Mouse (Mus musculus): ENCODE measurements around the gene Endog. TPM values are rescaled to one million over a fixed set of nuclear protein-coding genes. Genes with fewer than 3 reads are reported as not detected.
"Not testable (repeated sequence)": the region's sequence is repeated elsewhere in the genome, so short reads cannot be mapped to it uniquely, and the experiment has no call there.

Endog gene
- polyA plus RNA-seq, 1 experiment from 2014 or later: 35.3 TPM

GRCm38 (mm10) chr2:30134928-30135620 lies 36.2 kb upstream of the Endog start:
- no peaks in the 10 kb centered on the region for H3K9me3 ChIP-seq (ENCODE audit: control insufficient read depth, low read length)
- WGBS: 50% methylated on average over 10 of the region's 10 CpGs
- ATAC-seq (ENCODE audit: low FRiP score, low TSS enrichment) (no peak), DNase-seq (ENCODE audit: low spot score) (no peak)
- peak overlapping the region; percentile 87 for H3K4me3 ChIP-seq (ENCODE audit: low read depth, low read length)
- no peak for TF ChIP-seq CTCF (IDR thresholded peaks at IDR 0.05; ENCODE audit: low read depth)
- no peak for TF ChIP-seq EP300 (optimal IDR thresholded peaks at IDR 0.05)
- peaks cover 7% of the 10 kb centered on the region for H3K4me1 ChIP-seq (replicated peaks; ENCODE audit: control insufficient read depth, insufficient read depth)
- H3K36me3 ChIP-seq (ENCODE audit: control insufficient read depth, insufficient read depth, low read length): peaks cover 4% of the 10 kb centered on the region; the same call in 1 of the 2 replicates
- H3K27ac ChIP-seq (replicated peaks): peak overlapping the region; percentile 88
- peak overlapping the region; percentile 85 for H3K4me2 ChIP-seq (replicated peaks; ENCODE audit: low read depth)
- peak overlapping the region; percentile 84 for H3K9ac ChIP-seq (ENCODE audit: low read length)
- H3K27me3 ChIP-seq (ENCODE audit: control insufficient read depth, insufficient read depth, low read length): no peaks in the 10 kb centered on the region

- ATAC-seq (ENCODE audit: low FRiP score, low TSS enrichment): no peak
- Histone ChIP-seq H3K9ac (ENCODE audit: low read length) (no peak overlapping the region), H3K9me3 (ENCODE audit: control insufficient read depth, low read length) (no peaks in the 10 kb centered on the region), H3K36me3 (ENCODE audit: control insufficient read depth, insufficient read depth, low read length) (peaks cover 15% of the 10 kb centered on the region), H3K27me3 (ENCODE audit: control insufficient read depth, insufficient read depth, low read length) (no peaks in the 10 kb centered on the region), H3K4me1 (replicated peaks; ENCODE audit: control insufficient read depth, insufficient read depth) (peaks cover 7% of the 10 kb centered on the region), H3K4me3 (ENCODE audit: low read depth, low read length) (no peak overlapping the region), H3K4me2 (replicated peaks; ENCODE audit: low read depth) (no peak overlapping the region), H3K27ac (replicated peaks) (no peak overlapping the region)
- no peak for DNase-seq (ENCODE audit: low spot score)
- 69% methylated on average over 10 of the region's 10 CpGs for WGBS
- no peak for TF ChIP-seq CTCF (IDR thresholded peaks at IDR 0.05; ENCODE audit: low read depth)
- no peak for TF ChIP-seq EP300 (optimal IDR thresholded peaks at IDR 0.05)
These were observed 34.8 kb upstream of the Endog start for GRCm38 (mm10) chr2:30136458-30136857.

GRCm38 (mm10) chr2:30140021-30140420 lies 31.3 kb upstream of the Endog start:
- not testable (repeated sequence) for DNase-seq (ENCODE audit: low spot score); H3K27me3 ChIP-seq (ENCODE audit: control insufficient read depth, insufficient read depth, low read length); H3K27ac ChIP-seq (replicated peaks); H3K9ac ChIP-seq (ENCODE audit: low read length); ATAC-seq (ENCODE audit: low FRiP score, low TSS enrichment); H3K4me2 ChIP-seq (replicated peaks; ENCODE audit: low read depth); H3K4me1 ChIP-seq (replicated peaks; ENCODE audit: control insufficient read depth, insufficient read depth); H3K4me3 ChIP-seq (ENCODE audit: low read depth, low read length); H3K9me3 ChIP-seq (ENCODE audit: control insufficient read depth, low read length)
- WGBS: 85% methylated on average over 4 of the region's 4 CpGs
- H3K36me3 ChIP-seq (ENCODE audit: control insufficient read depth, insufficient read depth, low read length): peaks cover 31% of the 10 kb centered on the region

GRCm38 (mm10) chr2:30144436-30144835 lies 26.9 kb upstream of the Endog start:
- H3K4me1 ChIP-seq (replicated peaks; ENCODE audit: control insufficient read depth, insufficient read depth): no peaks in the 10 kb centered on the region
- H3K27me3 ChIP-seq (ENCODE audit: control insufficient read depth, insufficient read depth, low read length): no peaks in the 10 kb centered on the region
- no peak overlapping the region for H3K4me2 ChIP-seq (replicated peaks; ENCODE audit: low read depth)
- ATAC-seq (ENCODE audit: low FRiP score, low TSS enrichment) (no peak), DNase-seq (ENCODE audit: low spot score) (no peak)
- H3K4me3 ChIP-seq (ENCODE audit: low read depth, low read length): no peak overlapping the region
- TF ChIP-seq CTCF (IDR thresholded peaks at IDR 0.05; ENCODE audit: low read depth) (no peak), EP300 (optimal IDR thresholded peaks at IDR 0.05) (no peak)
- WGBS: 96% methylated on average over 4 of the region's 4 CpGs
- no peak overlapping the region for H3K27ac ChIP-seq (replicated peaks)
- H3K9me3 ChIP-seq (ENCODE audit: control insufficient read depth, low read length): no peaks in the 10 kb centered on the region
- no peak overlapping the region for H3K9ac ChIP-seq (ENCODE audit: low read length)
- H3K36me3 ChIP-seq (ENCODE audit: control insufficient read depth, insufficient read depth, low read length): peaks cover 53% of the 10 kb centered on the region

- no peaks in the 10 kb centered on the region for H3K27me3 ChIP-seq (ENCODE audit: control insufficient read depth, insufficient read depth, low read length)
- H3K4me3 ChIP-seq (ENCODE audit: low read depth, low read length): no peak overlapping the region
- WGBS: 73% methylated on average over 4 of the region's 4 CpGs
- TF ChIP-seq EP300 (optimal IDR thresholded peaks at IDR 0.05) (no peak), CTCF (IDR thresholded peaks at IDR 0.05; ENCODE audit: low read depth) (no peak)
- H3K9me3 ChIP-seq (ENCODE audit: control insufficient read depth, low read length): no peaks in the 10 kb centered on the region
- DNase-seq (ENCODE audit: low spot score) (no peak), ATAC-seq (ENCODE audit: low FRiP score, low TSS enrichment) (no peak)
- no peaks in the 10 kb centered on the region for H3K4me1 ChIP-seq (replicated peaks; ENCODE audit: control insufficient read depth, insufficient read depth)
- no peak overlapping the region for H3K4me2 ChIP-seq (replicated peaks; ENCODE audit: low read depth)
- H3K36me3 ChIP-seq (ENCODE audit: control insufficient read depth, insufficient read depth, low read length): peaks cover 42% of the 10 kb centered on the region
- no peak overlapping the region for H3K27ac ChIP-seq (replicated peaks)
- H3K9ac ChIP-seq (ENCODE audit: low read length): no peak overlapping the region
These were observed 23.8 kb upstream of the Endog start for GRCm38 (mm10) chr2:30147466-30147865.

- no peak for ATAC-seq (ENCODE audit: low FRiP score, low TSS enrichment)
- 73% methylated on average over 11 of the region's 11 CpGs for WGBS
- H3K4me1 ChIP-seq (replicated peaks; ENCODE audit: control insufficient read depth, insufficient read depth): no peaks in the 10 kb centered on the region
- no peak overlapping the region for H3K4me2 ChIP-seq (replicated peaks; ENCODE audit: low read depth)
- H3K36me3 ChIP-seq (ENCODE audit: control insufficient read depth, insufficient read depth, low read length): peaks cover 26% of the 10 kb centered on the region
- no peak overlapping the region for H3K4me3 ChIP-seq (ENCODE audit: low read depth, low read length)
- TF ChIP-seq CTCF (IDR thresholded peaks at IDR 0.05; ENCODE audit: low read depth): no peak
- no peak for DNase-seq (ENCODE audit: low spot score)
- H3K27me3 ChIP-seq (ENCODE audit: control insufficient read depth, insufficient read depth, low read length): no peaks in the 10 kb centered on the region
- no peak overlapping the region for H3K9ac ChIP-seq (ENCODE audit: low read length)
- H3K9me3 ChIP-seq (ENCODE audit: control insufficient read depth, low read length): no peaks in the 10 kb centered on the region
- H3K27ac ChIP-seq (replicated peaks): no peak overlapping the region
These were observed 19.5 kb upstream of the Endog start for GRCm38 (mm10) chr2:30151840-30152239.
